Mouse (Mus musculus): ENCODE measurements around the gene Tmem87b. TPM values are rescaled to one million over a fixed set of nuclear protein-coding genes. Genes with fewer than 3 reads are reported as not detected.

The Tmem87b gene
- polyA plus RNA-seq, 1 experiment from 2014 or later: 32.1 TPM

- in situ Hi-C loops (cut with MboI; ENCODE audit: low pct_unique_long_range_greater_than_20kb): no loop called here
Measured at GRCm38 (mm10) chr2:128786795-128787194, 31.1 kb upstream of the Tmem87b start.

GRCm38 (mm10) chr2:128787805-128788204 lies 30.1 kb upstream of the Tmem87b start:
- DNase-seq (ENCODE audit: low read depth, low spot score): peak; percentile 30
- H3K27me3 ChIP-seq: peaks cover 6% of the 10 kb centered on the region
- ATAC-seq: no peak
- TF ChIP-seq CTCF (IDR thresholded peaks at IDR 0.05): no peak
- ChIA-PET POLR2A (no interaction called here), CTCF (no interaction called here)
- in situ Hi-C loops (cut with MboI; ENCODE audit: low pct_unique_long_range_greater_than_20kb): no loop called here

More at GRCm38 (mm10) chr2:128786795-128787194, 31.1 kb upstream of the Tmem87b start:
- DNase-seq (ENCODE audit: low read depth, low spot score): no peak
- ChIA-PET POLR2A (interaction anchor here (0.6 kb wide), 1 partner anchor 178 kb away, joined by 4 read pairs; no protein-coding TSS in a partner anchor), CTCF (interaction anchor here (1.0 to 1.3 kb wide), 2 partner anchors 25 to 31 kb away, joined by 3 read pairs; partner anchors contain the start of gene Tmem87b)
- peaks cover 2% of the 10 kb centered on the region for H3K27me3 ChIP-seq
- ATAC-seq: no peak
- no peak for TF ChIP-seq CTCF (IDR thresholded peaks at IDR 0.05)

GRCm38 (mm10) chr2:128790875-128791614 lies 26.9 kb upstream of the Tmem87b start:
- in situ Hi-C loops (cut with MboI; ENCODE audit: low pct_unique_long_range_greater_than_20kb): no loop called here
- ChIA-PET CTCF (no interaction called here), POLR2A (no interaction called here)
- DNase-seq (ENCODE audit: low read depth, low spot score) (no peak), ATAC-seq (no peak)
- no peak for TF ChIP-seq CTCF (IDR thresholded peaks at IDR 0.05)
- peaks cover 6% of the 10 kb centered on the region for H3K27me3 ChIP-seq

- no peak for DNase-seq (ENCODE audit: low read depth, low spot score)
- no peak for ATAC-seq
- in situ Hi-C loops (cut with MboI; ENCODE audit: low pct_unique_long_range_greater_than_20kb): no loop called here
- peaks cover 6% of the 10 kb centered on the region for H3K27me3 ChIP-seq
- no peak for TF ChIP-seq CTCF (IDR thresholded peaks at IDR 0.05)
- ChIA-PET CTCF (no interaction called here), POLR2A (no interaction called here)
Measured at GRCm38 (mm10) chr2:128793958-128794357, 24.0 kb upstream of the Tmem87b start.

- ChIA-PET POLR2A (no interaction called here), CTCF (no interaction called here)
- no peak for ATAC-seq
- DNase-seq (ENCODE audit: low read depth, low spot score): no peak
- in situ Hi-C loops (cut with MboI; ENCODE audit: low pct_unique_long_range_greater_than_20kb): no loop called here
- peaks cover 6% of the 10 kb centered on the region for H3K27me3 ChIP-seq
- TF ChIP-seq CTCF (IDR thresholded peaks at IDR 0.05): no peak
Measured at GRCm38 (mm10) chr2:128796463-128796862, 21.5 kb upstream of the Tmem87b start.

- DNase-seq (ENCODE audit: low read depth, low spot score): no peak
- ChIA-PET POLR2A (no interaction called here), CTCF (no interaction called here)
- ATAC-seq: no peak
- H3K27me3 ChIP-seq: no peaks in the 10 kb centered on the region
- no peak for TF ChIP-seq CTCF (IDR thresholded peaks at IDR 0.05)
- in situ Hi-C loops (cut with MboI; ENCODE audit: low pct_unique_long_range_greater_than_20kb): no loop called here
Measured at GRCm38 (mm10) chr2:128803441-128803840, 14.5 kb upstream of the Tmem87b start.

GRCm38 (mm10) chr2:128805341-128805740 lies 12.6 kb upstream of the Tmem87b start:
- ChIA-PET CTCF (no interaction called here), POLR2A (no interaction called here)
- no peaks in the 10 kb centered on the region for H3K27me3 ChIP-seq
- DNase-seq (ENCODE audit: low read depth, low spot score): no peak
- no peak for ATAC-seq
- no peak for TF ChIP-seq CTCF (IDR thresholded peaks at IDR 0.05)
- in situ Hi-C loops (cut with MboI; ENCODE audit: low pct_unique_long_range_greater_than_20kb): no loop called here

- no peak for TF ChIP-seq CTCF (IDR thresholded peaks at IDR 0.05)
- in situ Hi-C loops (cut with MboI; ENCODE audit: low pct_unique_long_range_greater_than_20kb): no loop called here
- ChIA-PET POLR2A (no interaction called here), CTCF (interaction anchor here (1.3 kb wide), 1 partner anchor 30 kb away, joined by 3 read pairs; no protein-coding TSS in a partner anchor)
- no peak for ATAC-seq
- no peaks in the 10 kb centered on the region for H3K27me3 ChIP-seq
- no peak for DNase-seq (ENCODE audit: low read depth, low spot score)
Measured at GRCm38 (mm10) chr2:128806561-128806960, 11.4 kb upstream of the Tmem87b start.

- ChIA-PET POLR2A (interaction anchor here (0.6 to 0.8 kb wide), 2 partner anchors 115 to 898 kb away, joined by 4 to 8 read pairs; no protein-coding TSS in a partner anchor), CTCF (interaction anchor here (5.9 kb wide), 1 partner anchor 117 kb away, joined by 91 read pairs; the partner anchor contains the start of gene Mertk)
- no peaks in the 10 kb centered on the region for H3K27me3 ChIP-seq
- no peak for TF ChIP-seq CTCF (IDR thresholded peaks at IDR 0.05)
- no peak for DNase-seq (ENCODE audit: low read depth, low spot score)
- in situ Hi-C loops (cut with MboI; ENCODE audit: low pct_unique_long_range_greater_than_20kb): no loop called here
- ATAC-seq: no peak
Measured at GRCm38 (mm10) chr2:128812761-128813160, 5.2 kb upstream of the Tmem87b start.

GRCm38 (mm10) chr2:128816311-128816710 lies 1.6 kb upstream of the Tmem87b start:
- POLR2A ChIA-PET: no interaction called here
- in situ Hi-C loops (cut with MboI; ENCODE audit: low pct_unique_long_range_greater_than_20kb): loop anchor here (5.0 kb wide), 1 partner anchor 119 kb away; the partner anchor contains the start of gene Mertk
- DNase-seq (ENCODE audit: low read depth, low spot score): no peak
- CTCF ChIA-PET: interaction anchor here (0.7 to 5.9 kb wide), 4 partner anchors 31 to 154 kb away, joined by 3 to 91 read pairs (median 3); partner anchors contain the start of gene Mertk
- ATAC-seq: no peak
- H3K27me3 ChIP-seq: no peaks in the 10 kb centered on the region
- TF ChIP-seq CTCF (IDR thresholded peaks at IDR 0.05): no peak

GRCm38 (mm10) chr2:128816916-128817315 lies 1.0 kb upstream of the Tmem87b start:
- POLR2A ChIA-PET: interaction anchor here (1.9 kb wide), 1 partner anchor 118 kb away, joined by 6 read pairs; the partner anchor contains the start of gene Mertk
- CTCF ChIA-PET: interaction anchor here (1.2 to 5.9 kb wide), 4 partner anchors 9 to 154 kb away, joined by 3 to 91 read pairs (median 3); partner anchors contain the start of gene Mertk
- in situ Hi-C loops (cut with MboI; ENCODE audit: low pct_unique_long_range_greater_than_20kb): loop anchor here (5.0 kb wide), 1 partner anchor 120 kb away; the partner anchor contains the start of gene Mertk
- DNase-seq (ENCODE audit: low read depth, low spot score) (no peak), ATAC-seq (no peak)
- no peaks in the 10 kb centered on the region for H3K27me3 ChIP-seq
- no peak for TF ChIP-seq CTCF (IDR thresholded peaks at IDR 0.05)

Measured in Patski (cell line).